Mouse (Mus musculus) urinary bladder, postnatal 4 days (tissue): ENCODE measurements around the gene Mmp21.

ENCODE experiments used
- DNase-seq, 2 experiments: peaks; one replicate each; pipeline ENCODE4 v3.0.0; 2021 to 2022; ENCODE audit warnings: low spot score in 2 of 2

The Mmp21 gene

GRCm38 (mm10) chr7:133662467-133662866 is 17.4 kb downstream of the Mmp21 start:
- no peak for DNase-seq

GRCm38 (mm10) chr7:133645716-133646115 is 34.1 kb downstream of the Mmp21 start:
- no peak for DNase-seq

GRCm38 (mm10) chr7:133638821-133639220 is 41.0 kb downstream of the Mmp21 start:
- no peak for DNase-seq

GRCm38 (mm10) chr7:133638306-133638705 is 41.6 kb downstream of the Mmp21 start:
- DNase-seq: no peak

GRCm38 (mm10) chr7:133637361-133638305 is 42.2 kb downstream of the Mmp21 start, which contains the start of gene Edrf1:
Gene Edrf1 (plus strand): TSS chr7:133637543.
- peak; percentile 98 for DNase-seq

GRCm38 (mm10) chr7:133636738-133637352 is 43.0 kb downstream of the Mmp21 start:
- DNase-seq: peak; percentile 72 to 90

- DNase-seq: no peak
Observed at GRCm38 (mm10) chr7:133634932-133635650, 44.8 kb downstream of the Mmp21 start.

GRCm38 (mm10) chr7:133632476-133632875 is 47.4 kb downstream of the Mmp21 start:
- no peak for DNase-seq

- no peak for DNase-seq
Observed at GRCm38 (mm10) chr7:133630821-133631220, 49.0 kb downstream of the Mmp21 start.

- DNase-seq: no peak
Observed at GRCm38 (mm10) chr7:133627184-133627936, 52.5 kb downstream of the Mmp21 start.
